In the genomic region with DNA sequence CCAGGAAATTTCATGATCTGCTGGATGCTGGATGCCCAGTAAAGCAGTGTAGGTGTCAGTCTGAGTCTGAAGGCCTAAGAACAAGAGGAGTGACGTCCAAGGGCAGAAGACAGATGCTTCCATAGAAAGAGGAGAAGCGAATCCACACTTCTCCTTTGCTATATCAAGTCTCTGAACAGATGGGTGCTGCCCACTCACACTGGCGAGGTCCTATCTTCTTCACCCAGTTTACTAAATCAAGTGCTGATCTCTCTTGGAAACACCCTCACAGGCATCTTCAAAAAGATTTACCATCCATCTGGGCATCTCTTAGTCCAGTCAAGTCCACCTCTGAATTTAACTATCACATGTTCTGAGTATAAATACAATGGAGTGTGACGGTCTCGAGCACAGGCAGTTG, we compare ENCODE assay signal across 16 mouse cellular contexts.
DNase-seq lines count a peak whose midpoint lies in the region.
"Had no signal": no experiment of that assay in that cellular context is flagged by ENCODE, and none has a peak within 500 bp of the region (broad histone marks: within the 10 kb centered on the region; RNA-seq: fewer than 3 reads in every experiment).

No protein-coding gene starts in this region.

- intact Hi-C loops in left cerebral cortex, postnatal 36 days (cut with DNase I), result loop anchor here (5.0 kb wide), 1 partner anchor 36 kb away; no protein-coding TSS in a partner anchor

- DNase-seq in layer of hippocampus, adult 11-12 months (ENCODE audit: low spot score), result peak; percentile 19
- DNase-seq in layer of hippocampus, adult 9-10 months (ENCODE audit: low spot score), result no peak
- peak; percentile 91 for DNase-seq in brain, adult 2 months (ENCODE audit: low read depth, low spot score)
- DNase-seq in frontal cortex, postnatal 36 days (ENCODE audit: low spot score in 2 of 2), result peak; percentile 77 to 91
- peak; percentile 75 to 83 for DNase-seq in left cerebral cortex, postnatal 36 days (ENCODE audit: low spot score in 2 of 2)
- DNase-seq in thymus, adult 18-20 months, result no peak
- DNase-seq in adrenal gland, adult (ENCODE audit: inconsistent age in 2 of 2, low spot score in 1 of 2), result no peak
- DNase-seq in natural killer cell, adult 2 months (ENCODE audit: low spot score in 2 of 2), result no peak
- DNase-seq: adrenal gland, postnatal 14 days; cerebellum, adult 11-12 months; cerebellum, postnatal 14 days; embryo, embryonic 11 days; gastrocnemius, postnatal 14 days; liver, embryonic 13.5 days; lung, postnatal 4 days; thymus, postnatal 25 days had no signal

Comparison
In these comparisons a context has a peak if more than half of its experiments do, and no peak if none do; other contexts are left out.
1. DNase-seq: peak in layer of hippocampus, adult 11-12 months (single experiment), brain, adult 2 months (single experiment), frontal cortex, postnatal 36 days (2 of 2) and left cerebral cortex, postnatal 36 days (2 of 2); none in layer of hippocampus, adult 9-10 months (single experiment), thymus, adult 18-20 months (0 of 2), adrenal gland, adult (0 of 2) and natural killer cell, adult 2 months (0 of 2).